Mouse (Mus musculus): ENCODE data around the gene Galnt9.

Galnt9 gene

DNA sequence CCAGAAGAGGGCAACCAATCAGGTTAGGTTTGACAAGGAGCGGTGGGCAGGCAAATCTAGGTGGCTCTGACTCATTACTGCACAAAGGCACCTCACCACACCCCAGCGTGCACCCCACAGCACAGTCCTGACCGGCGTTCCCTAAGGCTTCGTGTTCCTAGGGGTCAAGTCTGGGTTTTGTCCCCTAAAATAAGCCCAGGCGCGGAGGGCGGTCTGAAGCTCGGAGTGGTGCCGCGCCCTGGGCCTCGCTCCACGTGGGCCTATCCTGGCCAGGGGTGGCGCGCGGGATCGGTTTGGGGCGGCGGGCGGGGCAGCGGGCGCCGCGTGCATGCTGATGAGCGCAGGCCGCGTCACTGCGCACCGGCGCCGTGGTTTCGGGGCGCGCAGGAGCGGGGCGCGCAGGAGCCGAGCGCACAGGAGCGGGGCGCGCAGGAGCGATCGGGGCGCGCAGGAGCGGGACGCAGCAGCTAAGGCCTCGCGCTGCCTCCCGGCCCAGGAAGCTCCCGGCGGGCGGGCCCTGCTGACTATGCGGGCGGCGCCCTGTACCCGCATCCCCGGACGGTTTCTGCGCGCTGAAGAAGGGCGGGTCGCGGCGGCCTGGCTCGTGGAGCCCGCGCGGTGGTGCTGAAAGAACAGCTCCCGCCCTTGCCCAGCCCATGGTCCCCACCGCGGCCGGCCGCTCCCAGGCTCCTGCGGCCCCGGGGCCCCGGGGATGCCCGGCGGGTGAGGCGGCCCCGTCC lies at the start of gene Galnt9:
Gene Galnt9, plus strand, starts transcription at position 405 of the 740 bp plus-strand sequence.
- DNase-seq (ENCODE audit: low read depth, low spot score), result peak; percentile 85

DNA sequence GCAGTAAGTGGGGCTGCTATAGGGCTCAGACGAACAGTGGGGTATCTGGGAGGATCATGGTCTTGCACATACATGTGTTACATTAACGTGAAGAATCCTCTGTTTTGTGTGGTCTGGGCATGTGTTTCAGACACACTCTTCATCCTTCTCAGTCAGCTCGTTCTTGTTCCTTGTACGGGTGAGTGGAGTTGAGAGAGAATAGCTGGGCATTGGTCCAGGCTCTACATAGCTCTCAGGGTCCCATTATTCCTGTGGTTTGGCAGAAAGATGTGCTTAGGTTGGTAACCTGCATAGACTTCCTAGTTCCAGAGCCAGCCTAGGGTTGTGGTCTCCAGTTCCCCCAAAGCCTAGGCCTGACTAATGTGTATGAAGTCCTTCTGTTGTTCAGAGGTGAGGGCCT lies 49.8 kb upstream of the Galnt9 start:
- DNase-seq (ENCODE audit: low read depth, low spot score), result no peak

DNA sequence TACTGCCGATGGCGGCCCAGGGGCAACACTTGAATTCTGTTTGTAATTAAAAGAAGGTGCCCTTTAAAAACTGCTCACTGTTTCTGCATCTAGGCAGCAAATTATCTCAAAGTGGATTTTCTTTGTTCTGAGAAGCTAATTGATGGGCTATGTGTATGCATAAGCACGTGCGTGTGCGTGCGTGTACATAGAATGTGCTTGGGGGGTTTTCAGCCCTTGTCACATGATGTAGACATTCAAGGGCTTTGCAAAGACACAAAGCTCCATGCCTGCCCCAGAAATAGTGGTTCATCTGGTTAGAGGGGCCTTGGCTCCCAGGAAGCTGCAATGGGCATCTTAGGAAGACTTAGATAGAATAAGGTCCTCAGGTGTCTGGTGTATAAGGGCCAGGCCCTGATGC lies 49.1 kb upstream of the Galnt9 start:
- no peak for DNase-seq (ENCODE audit: low read depth, low spot score)

DNA sequence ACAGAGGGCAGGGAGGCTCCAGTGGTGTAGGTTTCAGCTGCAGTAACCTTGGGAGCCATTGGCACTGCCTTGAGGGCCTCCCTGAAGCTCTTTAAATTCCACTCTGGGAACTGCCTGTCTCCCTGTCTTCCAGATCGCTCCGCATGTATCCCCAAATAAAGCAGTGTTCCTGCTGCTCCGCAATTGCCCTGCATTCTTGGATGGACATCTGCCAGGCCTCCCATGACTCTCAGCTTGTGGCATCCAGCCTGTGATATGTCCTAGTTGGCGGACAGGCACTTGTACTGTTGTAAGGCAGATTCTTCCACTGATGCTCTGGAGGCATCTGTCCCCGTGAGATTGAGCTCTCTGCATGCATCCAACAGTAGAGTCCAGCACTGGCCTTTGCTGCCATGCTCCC lies 46.6 kb upstream of the Galnt9 start:
- DNase-seq (ENCODE audit: low read depth, low spot score), result no peak

DNA sequence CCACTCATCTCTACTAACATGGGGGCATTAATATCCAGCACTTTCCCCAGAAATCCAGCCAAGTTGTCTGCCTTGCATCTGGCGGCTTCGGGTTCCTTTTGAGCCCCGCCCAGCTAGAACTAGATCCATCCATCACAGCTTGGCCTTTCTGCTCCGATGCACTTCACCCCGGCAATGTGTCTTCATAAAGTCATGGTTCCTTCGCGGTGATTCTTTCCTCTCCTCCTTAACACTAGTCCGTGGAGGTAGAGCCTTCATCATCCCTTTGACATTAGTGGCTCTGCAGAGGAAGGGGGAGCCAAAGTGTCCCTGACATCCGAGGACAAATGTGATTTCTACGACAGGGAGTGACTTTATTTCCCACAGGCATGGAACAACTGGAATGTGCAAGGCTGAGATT lies 46.1 kb upstream of the Galnt9 start:
- no peak for DNase-seq (ENCODE audit: low read depth, low spot score)

DNA sequence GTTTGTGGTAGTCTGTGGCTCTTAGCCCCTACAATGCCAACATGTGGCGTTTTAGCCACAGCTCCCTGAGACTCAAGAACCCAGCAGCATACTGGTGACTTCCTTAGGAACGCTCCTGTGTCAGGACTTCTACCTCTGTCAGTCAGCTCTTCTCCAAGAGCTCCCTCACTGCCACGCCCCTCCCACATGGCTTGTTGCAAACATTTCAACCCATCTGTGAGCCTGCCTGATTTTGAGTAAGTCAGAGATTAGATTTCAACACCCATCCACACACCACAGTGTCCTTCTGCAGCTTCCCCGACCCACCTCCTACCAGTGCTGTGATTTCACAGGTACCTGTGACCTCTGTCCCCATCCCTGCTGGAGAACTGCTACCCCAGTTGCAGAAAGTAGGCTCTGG lies 43.9 kb upstream of the Galnt9 start:
- no peak for DNase-seq (ENCODE audit: low read depth, low spot score)

DNA sequence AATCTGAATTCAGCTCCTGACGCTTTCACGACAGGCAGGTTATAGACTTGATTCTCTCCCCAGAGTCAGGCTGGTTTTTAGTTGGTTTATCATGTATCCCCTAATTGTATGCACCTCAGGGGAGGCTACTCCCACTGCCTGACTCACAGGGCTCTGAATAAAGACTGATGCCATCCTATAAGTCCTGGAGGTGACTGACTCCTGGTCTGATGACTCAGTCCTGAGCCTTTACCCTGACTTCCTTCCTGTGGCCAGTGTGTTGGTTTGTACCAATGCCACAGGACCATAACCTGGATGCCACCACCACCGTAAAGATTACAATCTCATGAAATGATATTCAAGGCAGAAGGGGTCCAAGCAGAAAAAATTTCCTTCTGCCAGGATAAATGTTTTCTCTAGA lies 40.8 kb upstream of the Galnt9 start:
- DNase-seq (ENCODE audit: low read depth, low spot score), result no peak

DNA sequence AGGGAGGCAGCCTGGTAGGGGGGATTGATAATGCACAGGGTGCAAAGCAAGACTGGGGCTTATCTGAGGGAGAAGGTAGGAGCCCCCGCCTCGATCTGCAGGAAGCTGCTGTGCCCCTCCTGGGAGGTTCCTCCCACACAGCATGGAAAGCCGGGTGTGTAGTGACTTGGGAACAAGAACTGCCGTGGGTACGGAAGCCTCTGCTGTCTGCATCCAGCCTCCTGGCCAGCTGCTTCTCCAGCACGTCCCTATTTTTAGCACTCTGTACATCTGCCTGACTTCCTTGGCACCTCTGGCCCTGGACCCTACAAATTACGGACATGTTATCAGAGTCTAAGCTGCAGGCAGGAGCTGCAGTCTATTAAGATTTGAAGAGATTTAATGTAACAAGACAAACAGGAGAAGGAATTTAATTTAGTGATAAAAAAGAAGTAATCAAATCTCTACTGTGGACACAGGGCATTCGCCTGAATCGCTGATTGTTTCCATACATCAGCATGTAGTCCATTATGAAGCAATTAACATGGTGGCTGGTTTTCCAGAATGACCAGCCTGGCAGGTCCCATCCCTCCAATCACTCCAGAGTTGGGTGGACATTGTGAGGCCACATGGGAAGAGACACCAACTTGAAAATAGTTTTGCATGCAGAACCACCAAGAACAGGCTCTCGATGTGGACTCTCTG lies 38.4 kb upstream of the Galnt9 start:
- no peak for DNase-seq (ENCODE audit: low read depth, low spot score)

DNA sequence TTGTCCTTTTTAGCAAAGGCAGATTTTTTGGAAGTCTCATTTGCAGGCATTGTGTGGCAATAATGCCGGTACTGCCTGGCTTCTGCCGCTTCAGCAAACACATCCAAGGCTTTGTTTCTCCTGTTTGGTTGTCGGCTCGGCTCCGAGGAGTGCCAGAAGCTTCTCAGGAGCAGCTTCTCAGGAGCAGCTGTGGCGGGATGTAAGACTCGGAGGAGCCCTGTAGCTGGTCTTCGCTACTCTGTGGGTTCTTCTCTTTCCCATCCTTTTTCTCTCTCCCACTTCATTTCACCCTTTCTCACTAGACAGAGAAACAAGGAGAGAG lies 37.9 kb upstream of the Galnt9 start:
- no peak for DNase-seq (ENCODE audit: low read depth, low spot score)

DNA sequence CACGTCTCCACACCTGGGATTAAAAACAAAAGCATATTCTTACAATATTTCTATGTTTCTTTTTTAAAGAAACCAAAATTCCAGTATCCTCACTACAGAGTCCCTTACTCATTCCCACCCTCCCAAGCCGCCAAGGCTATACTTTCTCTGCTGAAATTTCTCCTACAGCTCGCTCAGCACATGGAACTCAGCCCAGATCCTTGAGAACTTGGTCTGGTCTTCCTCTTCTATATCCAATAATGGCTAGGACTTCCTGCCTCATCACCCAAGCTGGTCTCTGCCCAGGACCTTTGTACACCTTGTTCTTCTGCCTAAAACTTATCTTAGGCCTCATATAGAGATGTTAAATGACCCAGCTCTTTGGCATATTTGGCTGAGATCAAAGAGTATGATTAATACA lies 37.3 kb upstream of the Galnt9 start:
- DNase-seq (ENCODE audit: low read depth, low spot score), result no peak

DNA sequence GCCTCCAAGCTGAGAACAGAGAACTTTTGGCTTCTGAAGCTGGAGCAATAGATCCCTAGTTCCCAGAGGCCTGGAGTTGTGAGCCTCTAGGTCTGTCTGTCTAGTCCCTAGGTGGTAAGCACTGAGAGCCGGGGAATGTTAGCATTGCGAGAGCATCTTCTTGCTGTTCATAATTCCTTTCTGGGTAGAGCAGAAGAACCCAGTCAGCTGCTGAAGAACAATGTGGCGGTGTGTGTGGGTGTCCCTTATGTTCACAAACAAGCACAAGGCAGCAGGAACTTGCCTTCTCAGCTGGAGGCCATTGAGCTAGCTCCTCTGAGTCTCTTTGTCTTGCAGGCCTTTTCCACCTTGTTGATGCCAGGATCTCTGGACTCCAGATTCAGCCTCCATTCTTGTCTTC lies 36.2 kb upstream of the Galnt9 start:
- DNase-seq (ENCODE audit: low read depth, low spot score), result peak; percentile 18

DNA sequence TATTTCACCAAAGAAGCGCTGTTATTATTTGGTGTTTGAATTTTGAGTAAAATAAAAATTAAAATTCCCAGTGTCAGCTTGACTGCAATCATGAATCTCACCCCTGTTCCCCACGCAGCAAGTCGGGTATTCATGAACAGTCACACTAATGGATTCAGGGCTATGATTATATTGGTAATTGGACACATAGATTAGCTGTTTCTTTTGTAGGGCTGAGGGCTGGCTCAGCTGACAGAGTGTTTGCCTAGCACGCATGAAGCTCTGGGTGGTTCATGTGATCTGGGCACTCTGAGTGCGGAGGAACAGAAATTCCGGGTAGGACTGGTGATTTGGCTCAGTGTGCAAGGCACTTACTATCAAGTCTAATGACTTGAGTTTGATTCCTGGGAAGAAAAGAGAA lies 33.8 kb upstream of the Galnt9 start:
- no peak for DNase-seq (ENCODE audit: low read depth, low spot score)

DNA sequence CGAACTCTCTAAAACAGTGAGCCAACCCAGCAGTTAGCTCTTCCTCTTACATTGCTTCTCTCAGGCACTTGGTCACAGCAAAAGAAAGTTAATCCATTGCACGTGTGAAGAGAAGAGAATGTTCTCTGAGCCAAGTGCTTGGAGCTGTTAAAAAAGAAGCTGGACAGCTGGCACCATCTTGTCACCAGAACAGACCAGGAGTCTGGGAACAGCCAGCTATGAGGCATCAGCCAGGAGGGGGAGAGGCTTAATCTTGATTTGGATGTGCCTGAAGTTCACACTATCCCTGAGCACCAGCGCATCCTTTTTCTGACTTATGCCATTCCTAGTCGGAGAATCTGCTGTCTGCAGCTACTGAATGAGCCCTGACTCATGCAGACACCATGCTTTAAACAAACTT lies 30.4 kb upstream of the Galnt9 start:
- DNase-seq (ENCODE audit: low read depth, low spot score), result no peak

DNA sequence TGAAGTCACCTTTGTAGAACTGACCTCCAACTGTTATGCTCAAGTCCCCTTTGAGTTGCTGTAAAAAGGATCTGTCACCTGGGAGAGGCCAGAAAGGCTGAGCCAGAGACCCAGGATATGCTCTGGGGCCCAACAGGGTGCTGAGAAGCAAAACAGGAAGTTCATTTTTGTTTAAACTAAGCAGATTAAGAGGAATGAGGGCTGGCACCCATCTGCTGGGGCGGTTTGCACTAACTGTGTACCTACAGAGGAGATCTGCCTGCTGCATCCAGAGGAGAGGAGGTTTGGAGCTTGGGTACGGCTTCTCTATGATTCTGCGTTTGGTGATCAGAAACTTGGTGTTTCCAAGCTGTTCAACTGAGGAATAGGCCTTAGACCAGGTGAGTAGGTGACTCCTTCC lies 29.5 kb upstream of the Galnt9 start:
- DNase-seq (ENCODE audit: low read depth, low spot score), result no peak

DNA sequence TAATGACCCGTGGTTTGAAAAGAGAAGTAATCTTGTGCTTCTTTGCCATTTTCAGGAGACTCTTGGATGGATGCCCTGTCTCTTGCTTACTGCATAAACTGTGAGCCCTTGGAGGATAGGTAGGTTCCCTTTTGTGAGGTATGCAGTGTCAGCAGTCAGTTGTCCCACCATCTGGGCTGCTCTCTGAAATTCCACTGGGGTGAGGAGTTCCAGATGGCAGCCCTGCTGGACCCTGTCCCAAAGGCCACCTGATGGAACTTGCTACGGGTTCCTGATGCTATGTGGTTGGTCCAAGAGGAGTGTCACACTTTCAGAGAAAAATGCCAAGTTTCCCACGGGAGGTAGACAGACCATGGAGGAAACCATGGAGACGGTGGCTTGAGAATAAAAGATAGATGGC lies 27.8 kb upstream of the Galnt9 start:
- no peak for DNase-seq (ENCODE audit: low read depth, low spot score)

DNA sequence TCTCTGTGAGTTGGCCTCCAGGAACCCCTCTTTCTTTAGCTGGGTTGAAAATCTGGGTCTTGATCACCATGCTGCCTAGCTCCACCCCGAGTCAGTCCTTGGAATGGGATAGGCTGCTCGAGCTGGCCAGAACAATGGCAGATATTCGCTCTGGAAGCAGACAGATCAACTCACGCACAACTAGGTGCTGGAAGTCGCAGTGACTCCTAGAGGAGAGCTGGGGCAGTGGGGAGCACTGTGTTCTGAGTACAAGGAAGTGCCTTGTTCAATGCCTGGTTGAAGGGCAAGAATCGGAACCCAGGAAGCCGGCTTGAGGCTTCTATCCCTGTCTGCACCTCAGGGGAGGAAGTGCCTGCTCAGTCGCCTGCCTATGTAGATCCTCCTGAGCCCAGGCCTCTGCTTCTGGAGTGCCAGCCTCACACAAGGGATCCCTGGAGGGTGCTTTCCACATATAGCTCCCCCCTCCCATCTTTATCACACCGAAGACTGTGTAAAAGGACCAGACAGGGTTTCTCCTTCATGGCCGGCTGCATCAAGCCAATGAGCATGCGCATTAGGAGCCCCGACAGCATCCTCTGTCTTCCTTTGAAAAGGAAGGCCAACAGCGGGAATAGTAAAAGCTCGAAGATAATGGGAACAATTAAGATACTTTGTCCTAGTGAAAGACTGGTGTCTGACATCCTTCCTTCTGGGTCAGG lies 25.9 kb upstream of the Galnt9 start:
- DNase-seq (ENCODE audit: low read depth, low spot score), result peak; percentile 41

DNA sequence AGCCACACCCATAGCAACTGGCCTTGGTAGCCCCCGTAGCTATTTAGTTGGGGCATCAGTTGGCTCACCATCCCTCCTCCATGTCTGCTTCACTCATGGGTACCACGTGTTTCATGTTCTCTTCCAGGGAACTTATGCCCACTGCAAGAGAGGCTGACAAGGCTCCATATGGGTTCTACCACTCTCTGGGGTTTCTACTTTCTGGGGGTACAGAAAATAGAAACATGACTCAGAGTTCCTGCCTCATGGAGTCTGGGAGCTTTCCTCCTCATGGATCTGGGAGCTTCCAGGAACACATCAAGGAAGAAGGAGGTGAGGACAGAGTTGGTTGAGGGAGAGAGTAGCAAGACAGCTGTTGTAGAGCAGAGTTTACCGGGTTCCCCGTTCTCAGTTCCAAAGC lies 23.2 kb upstream of the Galnt9 start:
- no peak for DNase-seq (ENCODE audit: low read depth, low spot score)

DNA sequence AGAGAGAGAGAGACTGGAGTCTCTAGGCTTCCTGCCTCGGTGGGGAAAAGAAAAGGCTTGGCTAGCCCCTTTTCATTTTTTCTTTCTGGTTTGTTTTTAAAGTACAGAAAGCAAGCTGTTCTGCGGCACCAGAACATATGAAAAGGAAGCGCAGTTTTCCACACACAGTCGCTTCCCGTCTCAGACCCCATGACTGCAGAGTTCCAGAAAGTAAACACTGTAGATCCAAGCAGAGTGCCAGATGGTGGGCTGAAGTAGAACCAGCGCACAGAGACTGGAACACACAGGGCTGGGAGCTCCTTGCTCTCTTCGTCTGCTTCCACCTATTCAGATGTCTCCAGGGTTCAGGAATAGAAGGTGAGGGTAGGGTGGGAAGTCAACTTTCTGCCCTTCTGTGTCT lies 22.3 kb upstream of the Galnt9 start:
- no peak for DNase-seq (ENCODE audit: low read depth, low spot score)

DNA sequence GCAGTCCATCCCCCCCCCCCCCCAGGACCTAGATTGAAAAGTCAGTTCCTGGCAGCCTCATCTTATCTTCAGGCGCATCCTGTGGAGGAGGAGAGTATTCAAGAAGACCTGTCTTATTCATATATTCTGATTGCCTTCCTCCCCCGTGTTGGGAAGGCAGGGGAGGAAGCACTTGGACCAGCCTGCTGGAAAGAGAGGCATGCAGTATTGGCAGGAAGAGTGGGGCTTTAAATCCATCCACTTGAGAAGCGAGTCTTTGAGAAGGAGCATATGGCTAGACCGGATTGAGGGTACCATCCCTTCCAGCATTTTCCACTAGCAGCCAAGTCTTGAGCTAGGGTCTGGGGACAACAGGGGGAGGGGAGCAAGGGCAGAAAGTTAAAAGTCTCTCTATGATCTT lies 20.9 kb upstream of the Galnt9 start:
- no peak for DNase-seq (ENCODE audit: low read depth, low spot score)

DNA sequence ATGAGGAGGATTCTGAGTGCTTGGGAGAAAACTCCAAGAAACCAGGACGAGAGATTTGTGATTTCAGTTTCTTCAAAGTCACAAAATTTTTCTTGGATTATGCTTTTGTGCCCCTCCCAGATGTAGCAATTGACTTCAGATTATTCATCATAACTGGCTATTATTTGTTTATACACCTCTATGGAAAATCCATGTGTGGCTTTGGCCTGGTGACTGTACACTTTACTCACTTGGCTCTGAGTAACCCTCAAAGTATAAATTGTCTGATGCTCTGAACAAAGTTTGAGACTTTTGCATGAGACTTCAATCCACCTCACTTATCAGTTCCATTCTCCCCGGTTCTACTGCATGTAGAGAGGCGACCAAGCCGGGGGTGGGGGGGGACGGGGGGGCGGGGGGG lies 18.5 kb upstream of the Galnt9 start:
- no peak for DNase-seq (ENCODE audit: low read depth, low spot score)

DNA sequence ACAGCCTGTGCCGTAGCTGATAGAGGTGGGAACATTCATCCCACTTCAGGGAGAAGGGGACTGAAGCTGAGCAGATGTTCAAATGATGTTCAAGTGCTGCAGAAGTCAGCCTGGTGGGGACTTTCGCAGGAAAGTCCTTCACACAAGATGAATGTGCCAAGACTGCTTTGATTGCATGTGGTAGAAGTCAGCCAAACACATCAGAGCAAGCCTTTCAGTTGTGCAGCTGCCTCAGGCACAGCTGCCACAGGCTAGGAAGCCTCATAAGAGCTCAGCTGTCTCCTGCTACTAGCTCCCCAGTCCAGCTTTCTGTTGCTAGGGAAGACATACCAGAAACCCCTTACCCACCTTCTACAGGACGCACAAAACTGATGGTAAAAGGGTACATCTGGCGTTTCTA lies 17.6 kb upstream of the Galnt9 start:
- no peak for DNase-seq (ENCODE audit: low read depth, low spot score)

DNA sequence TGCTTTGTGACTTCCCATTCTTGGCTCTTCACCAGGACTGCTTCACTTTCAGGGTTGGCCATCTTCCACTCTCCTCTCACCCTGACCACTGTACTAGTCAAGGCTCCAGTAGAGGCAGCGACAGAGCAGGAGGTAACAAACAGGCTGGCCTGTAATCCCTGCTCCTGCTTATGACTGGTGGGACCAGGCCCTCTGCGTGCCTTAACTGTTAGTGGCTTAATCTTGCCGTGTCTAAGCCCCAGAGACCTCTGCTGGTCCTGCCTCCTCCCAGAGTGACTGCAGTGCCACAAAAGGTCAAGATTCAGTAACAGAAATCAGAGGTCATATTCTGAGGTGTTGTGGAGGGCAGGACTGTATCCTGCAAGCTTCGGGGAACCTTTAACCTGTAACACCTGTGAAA lies 13.1 kb upstream of the Galnt9 start:
- no peak for DNase-seq (ENCODE audit: low read depth, low spot score)

DNA sequence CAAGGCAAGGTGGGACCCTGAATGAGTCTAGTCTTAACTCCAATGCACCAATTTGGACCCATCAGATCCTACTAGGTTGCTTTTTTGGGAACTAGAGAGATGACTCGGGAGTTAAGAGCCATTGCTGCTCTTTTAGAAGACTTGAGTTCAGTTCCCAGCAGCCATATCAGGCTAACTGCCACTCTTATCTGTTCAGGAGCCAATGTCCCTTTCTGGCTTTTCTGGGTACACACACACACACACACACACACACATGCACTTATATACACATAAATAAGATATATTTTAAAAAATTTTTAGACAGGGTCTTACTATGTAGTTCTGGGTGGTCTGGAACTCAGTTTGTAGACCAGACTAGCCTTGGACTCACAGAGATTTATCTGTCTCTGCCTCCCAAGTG lies 9.8 kb upstream of the Galnt9 start:
- DNase-seq (ENCODE audit: low read depth, low spot score), result no peak
